ENCODE assay signal across 1 mouse cellular context in genomic region chr4:86425581-86425980, GRCm38 (mm10).
TF ChIP-seq lines count a peak whose summit lies in the region.

No protein-coding gene starts in this region.

TF ChIP-seq in MEL, 35 proteins besides CTCF, POLR2A, EP300 and RAD21 (continued from another document):
- 0 out of 2 replicates have a peak, but pooled peaks have one; percentile 9 for TF ChIP-seq GATA1 (IDR thresholded peaks at IDR 0.05; ENCODE audit: low read depth, low read length)
